Mouse (Mus musculus) thymus, adult 2 months (tissue): ENCODE results near the gene Shisal1.

Experiments
- CTCF ChIP-seq: fragments of 200-500 bp; IDR thresholded peaks from 2 replicates; pipeline ENCODE4 v1.5.1; 2012; ENCODE audit warnings: mild to moderate bottlenecking, control low read depth, low read length, moderate library complexity, borderline replicate concordance; ENCODE audit not compliant: control insufficient read depth, poor library complexity, insufficient read depth; ENCODE audit errors: extremely low read depth
- POLR2A ChIP-seq: fragments of 200-500 bp; IDR thresholded peaks from 2 replicates; pipeline ENCODE4 v1.6.1; 2012; ENCODE audit warnings: mild to moderate bottlenecking, low read length, control low read depth, moderate library complexity; ENCODE audit not compliant: control insufficient read depth, poor library complexity, insufficient read depth; ENCODE audit errors: extremely low read depth

GRCm38 (mm10) chr15:84395341-84396067, 51.4 kb downstream of the Shisal1 start:
- TF ChIP-seq CTCF (no peak), POLR2A (no peak)
